Mouse (Mus musculus) embryo, embryonic 9.5 days (tissue): Measurements from ENCODE around the gene Glb1l.

Experiments
- DNase-seq: peaks from one replicate; pipeline ENCODE4 v3.0.0-alpha.2; 2017; ENCODE audit errors: extremely low spot score

The Glb1l gene

GRCm38 (mm10) chr1:75231224-75231623 is 20.6 kb upstream of the Glb1l start:
- no peak for DNase-seq

DNA sequence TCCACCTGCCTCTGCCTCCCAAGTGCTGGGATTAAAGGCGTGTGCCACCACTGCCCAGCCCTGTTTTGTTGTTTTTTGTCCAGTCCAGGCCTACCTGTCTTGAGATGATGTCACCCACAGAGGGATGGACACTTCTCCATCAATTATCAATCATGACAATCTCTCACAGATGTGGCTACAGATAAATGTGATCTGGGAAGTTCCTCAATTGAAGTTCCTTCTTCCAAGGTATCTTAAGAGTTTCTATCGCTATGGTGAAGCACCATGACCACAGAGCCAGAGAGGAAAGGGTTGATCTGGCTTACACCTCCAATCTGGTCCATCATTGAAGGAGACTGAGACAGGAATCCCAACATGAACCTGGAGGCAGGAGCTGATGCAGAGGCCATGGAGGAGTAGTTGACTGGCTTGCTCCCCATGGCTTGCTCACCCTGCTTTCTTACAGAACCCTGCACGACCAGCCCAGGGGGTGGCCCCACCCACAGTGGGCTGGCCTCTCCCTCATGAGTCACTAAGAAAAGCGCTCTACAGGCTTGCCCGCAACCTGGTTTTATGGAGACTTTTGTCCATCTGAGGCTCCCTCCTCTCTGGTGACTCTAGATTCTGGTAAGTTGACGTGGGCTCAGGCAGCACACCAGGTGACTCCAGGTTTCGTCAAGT is 19.9 kb upstream of the Glb1l start:
- no peak for DNase-seq

GRCm38 (mm10) chr1:75229158-75229557 is 18.5 kb upstream of the Glb1l start:
- no peak for DNase-seq

- DNase-seq: no peak
Observed at GRCm38 (mm10) chr1:75227653-75228052, 17.0 kb upstream of the Glb1l start.

- DNase-seq: no peak
Observed at GRCm38 (mm10) chr1:75226138-75226537, 15.5 kb upstream of the Glb1l start.

DNA sequence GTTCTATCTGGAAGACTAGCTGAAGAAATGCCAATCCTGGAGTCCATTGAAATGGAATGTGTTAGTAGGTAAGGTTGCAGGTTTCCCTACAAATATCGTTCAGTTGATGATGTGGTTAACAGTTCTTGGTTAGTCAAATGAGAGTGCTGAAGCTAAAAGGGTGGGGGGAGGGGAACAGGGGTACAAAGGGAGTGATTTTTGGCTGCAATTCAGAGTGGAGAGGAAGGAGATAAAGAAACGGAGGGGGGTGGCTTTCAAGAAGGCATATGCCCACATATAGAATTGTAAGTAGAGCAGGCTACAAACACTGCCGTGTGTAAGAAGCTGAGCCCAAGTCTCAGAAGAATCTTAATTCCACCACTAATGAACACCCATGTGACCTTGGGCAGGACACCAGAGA is 14.9 kb upstream of the Glb1l start:
- no peak for DNase-seq

- no peak for DNase-seq
Observed at GRCm38 (mm10) chr1:75223532-75223931, 12.9 kb upstream of the Glb1l start.

- DNase-seq: no peak
Observed at GRCm38 (mm10) chr1:75222926-75223325, 12.3 kb upstream of the Glb1l start.

DNA sequence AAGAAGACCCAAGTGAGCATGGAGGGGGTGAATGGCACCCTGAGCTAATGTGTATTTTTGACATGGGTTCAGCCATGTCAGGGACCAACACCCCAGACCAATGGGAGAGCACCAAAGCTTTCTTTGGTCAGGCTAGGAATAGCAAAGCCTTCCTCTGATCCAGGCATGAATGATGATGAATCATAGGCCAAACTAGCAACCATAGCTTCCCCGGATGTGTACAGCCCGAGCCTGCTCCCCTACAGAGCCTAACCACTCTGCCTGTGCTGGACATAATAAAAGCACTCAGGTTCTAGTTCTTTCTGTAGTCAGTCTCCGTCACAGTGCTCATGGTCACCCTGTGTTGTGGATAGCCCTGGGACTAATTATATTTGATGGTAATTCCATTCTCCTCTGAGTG is 10.9 kb upstream of the Glb1l start:
- DNase-seq: no peak

DNA sequence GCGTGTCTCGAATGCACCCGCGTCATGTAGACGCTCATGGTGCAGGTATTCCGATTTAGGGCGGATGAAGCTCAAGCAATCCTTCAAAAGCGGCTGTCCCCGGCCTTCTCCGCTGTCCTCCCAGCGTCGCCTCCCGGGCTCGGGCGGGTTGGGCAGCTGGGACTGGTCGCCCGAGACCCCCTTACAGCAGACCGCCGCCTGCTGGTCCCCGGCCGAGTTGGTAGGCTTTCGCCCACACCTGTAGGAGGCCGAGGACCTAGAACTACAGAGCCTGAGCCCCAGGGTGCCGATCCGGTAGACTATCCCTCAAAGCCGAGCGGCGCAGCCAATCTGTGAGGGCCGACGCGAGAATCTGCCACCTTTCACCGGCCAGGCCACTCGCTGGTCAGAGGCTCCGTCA is 8.9 kb upstream of the Glb1l start, which contains the start of gene Tuba4a:
Gene Tuba4a (minus strand): TSS at position 335 of the 400 bp plus-strand sequence.
- DNase-seq: no peak

GRCm38 (mm10) chr1:75219078-75219477 is 8.5 kb upstream of the Glb1l start:
- peak; percentile 78 for DNase-seq

DNA sequence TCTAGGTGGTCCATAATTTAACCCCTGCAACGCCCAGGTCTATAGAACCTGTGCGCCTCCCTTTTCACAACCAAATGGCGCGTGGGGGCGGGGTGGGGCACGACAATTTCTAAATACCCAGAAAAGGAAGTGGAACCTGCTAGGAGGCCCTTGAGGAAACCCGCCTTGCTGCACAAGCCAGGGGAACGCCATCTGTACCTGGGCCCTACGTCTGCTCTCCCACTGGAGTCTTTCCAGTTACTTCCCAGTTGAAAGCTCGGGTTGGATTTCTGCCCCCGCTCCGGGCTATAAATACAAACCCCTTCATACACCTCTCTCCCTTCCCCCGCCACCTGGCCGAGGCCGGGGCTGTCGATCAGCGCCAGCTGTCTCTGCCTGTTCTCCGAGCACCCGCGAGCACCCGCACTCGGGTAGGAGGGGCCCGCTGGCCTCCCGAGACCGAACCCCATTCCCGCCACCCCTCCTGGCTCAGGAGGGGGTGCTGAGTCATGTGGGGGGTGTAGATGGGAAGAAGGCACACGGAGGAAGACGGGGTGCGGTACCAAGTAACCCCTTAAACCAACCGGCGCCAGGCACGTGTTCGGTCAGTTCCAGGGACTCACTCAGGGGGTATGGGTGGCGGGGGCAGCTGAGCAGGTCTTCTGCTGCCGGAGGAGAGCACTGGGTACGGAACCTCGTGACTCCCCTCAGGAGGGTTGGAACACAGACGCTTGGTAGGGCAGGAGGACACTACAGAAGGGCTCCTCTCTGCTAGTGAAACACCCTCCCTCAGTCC is 7.8 kb upstream of the Glb1l start:
- peak; percentile 15 for DNase-seq

GRCm38 (mm10) chr1:75217893-75218226 is 7.2 kb upstream of the Glb1l start:
- no peak for DNase-seq

DNA sequence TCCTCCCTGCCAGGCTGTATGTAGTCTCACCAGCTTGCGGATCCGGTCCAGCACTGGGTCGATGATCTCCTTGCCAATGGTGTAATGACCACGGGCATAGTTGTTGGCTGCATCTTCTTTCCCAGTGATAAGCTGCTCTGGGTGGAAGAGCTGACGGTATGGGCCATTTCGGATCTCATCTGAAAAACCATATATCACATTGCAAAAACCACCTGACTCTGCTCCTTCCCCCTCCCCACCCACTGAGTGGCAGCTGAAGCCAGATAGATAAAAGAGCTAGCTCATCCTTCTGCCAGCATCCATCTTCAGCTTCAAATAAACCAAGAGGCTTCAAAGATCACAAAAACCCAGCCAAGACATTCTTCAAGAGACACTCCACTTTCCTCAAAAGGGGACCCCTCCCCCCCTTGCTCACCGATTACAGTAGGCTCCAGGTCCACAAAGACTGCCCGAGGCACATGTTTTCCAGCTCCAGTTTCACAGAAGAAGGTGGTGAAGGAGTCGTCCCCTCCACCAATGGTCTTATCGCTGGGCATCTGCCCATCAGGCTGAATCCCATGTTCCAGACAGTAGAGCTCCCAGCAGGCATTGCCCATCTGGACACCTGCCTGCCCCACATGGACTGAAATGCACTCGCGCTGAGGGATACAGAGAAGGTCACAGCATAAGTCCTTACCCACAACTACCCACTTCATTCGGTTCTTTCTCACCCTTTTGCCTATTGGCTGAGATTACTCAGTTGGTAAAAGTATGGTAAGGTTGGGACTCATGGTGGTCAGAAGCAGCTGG is 6.4 kb upstream of the Glb1l start:
- no peak for DNase-seq

DNA sequence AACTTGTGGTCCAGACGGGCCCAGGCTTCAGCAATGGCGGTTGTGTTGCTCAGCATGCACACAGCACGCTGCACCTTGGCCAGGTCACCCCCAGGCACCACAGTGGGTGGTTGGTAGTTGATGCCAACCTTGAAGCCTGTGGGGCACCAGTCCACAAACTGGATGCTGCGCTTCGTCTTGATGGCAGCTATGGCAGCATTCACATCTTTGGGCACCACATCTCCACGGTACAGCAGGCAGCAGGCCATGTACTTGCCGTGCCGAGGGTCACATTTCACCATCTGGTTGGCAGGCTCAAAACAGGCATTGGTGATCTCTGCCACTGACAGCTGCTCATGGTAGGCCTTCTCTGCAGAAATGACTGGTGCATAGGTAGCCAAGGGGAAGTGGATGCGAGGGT is 5.2 kb upstream of the Glb1l start:
- DNase-seq: no peak

GRCm38 (mm10) chr1:75214886-75215285 is 4.3 kb upstream of the Glb1l start:
- DNase-seq: no peak

DNA sequence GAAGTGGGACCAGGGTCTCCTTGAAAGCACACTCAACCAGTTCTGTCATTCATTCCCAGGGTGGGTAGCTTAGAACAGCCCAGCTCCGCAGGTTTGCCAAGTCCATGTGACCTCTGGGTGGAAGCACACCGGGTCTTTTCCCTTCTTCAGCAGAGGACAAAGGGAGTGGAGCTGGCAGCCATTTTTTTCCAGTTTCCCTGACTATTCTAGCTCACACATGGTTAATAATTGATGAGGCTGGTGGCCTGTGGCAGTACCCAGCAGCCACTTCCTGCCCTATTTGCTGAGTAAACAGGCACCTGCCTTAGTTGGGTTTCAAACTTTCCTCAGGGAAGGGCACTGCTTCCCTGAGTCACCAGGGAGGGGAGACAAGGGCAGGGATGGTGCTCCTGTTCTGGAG is 3.8 kb upstream of the Glb1l start:
- DNase-seq: no peak

- no peak for DNase-seq
Observed at GRCm38 (mm10) chr1:75213096-75213495, 2.5 kb upstream of the Glb1l start.

- no peak for DNase-seq
Observed at GRCm38 (mm10) chr1:75212542-75212941, 1.9 kb upstream of the Glb1l start.

DNA sequence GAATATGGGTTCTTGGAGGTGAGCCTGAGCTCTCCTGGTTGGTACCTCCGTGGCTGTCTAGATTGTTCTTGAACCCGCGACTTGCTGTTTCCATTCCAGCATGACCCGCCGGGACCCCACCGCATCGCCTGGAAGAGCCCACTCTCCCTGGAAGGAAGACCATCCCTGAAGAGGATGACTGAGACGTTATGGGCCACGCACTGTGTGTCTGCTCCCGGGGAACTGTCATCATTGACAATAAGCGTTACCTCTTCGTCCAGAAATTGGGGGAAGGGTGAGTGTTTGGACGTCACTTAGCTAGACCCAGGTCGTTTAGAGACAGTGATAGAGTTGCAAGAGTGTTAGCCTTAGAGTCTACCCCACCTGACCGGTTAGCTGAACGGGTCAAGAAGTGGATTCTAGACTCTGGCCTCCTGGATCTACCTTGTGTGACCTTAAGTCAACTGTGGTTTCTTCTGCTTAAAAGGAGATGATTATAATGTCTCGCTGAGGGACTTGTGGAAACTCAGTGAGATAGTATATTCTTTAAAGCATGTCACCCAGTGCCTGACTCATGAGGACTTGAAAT is 612 bp upstream of the Glb1l start:
- DNase-seq: no peak

GRCm38 (mm10) chr1:75208967-75209678 is 1.5 kb downstream of the Glb1l start:
- peak; percentile 35 for DNase-seq

DNA sequence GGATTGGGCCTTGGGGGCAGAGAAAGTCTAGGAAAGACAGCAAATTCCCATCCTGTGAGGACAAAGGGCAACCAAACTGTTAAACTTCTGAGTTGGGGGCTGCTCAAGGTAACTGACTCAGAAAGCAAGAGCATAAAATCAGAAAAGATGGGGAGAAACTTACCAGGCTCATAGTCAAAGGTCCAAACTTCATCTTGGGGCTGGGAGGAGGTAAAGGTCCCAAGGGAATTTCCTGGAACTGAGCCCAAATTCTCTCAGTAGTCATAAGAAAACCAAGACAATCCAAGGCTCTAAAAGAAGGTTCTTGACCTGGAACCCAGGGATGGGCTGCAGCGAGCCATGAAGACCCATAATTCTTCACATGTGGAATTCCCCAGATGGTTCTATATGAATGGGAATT is 9.4 kb downstream of the Glb1l start:
- no peak for DNase-seq
